Mouse (Mus musculus) hindbrain, embryonic 12.5 days (tissue): ENCODE measurements at regions not wholly inside any gene's neighbourhood (a gene's known extent, or its start where the extent isn't known, plus 50 kb on each side); places are given as distances from the start of the nearest gene placed in this dataset.
"Not testable (repeated sequence)": the region's sequence is repeated elsewhere in the genome, so short reads cannot be mapped to it uniquely, and the experiment has no call there.

Experiments used
- ATAC-seq: fragments of 200-750 bp; cut with Nextera tagmentation; 2 replicates; pipeline ENCODE4 v1.8.0; 2017; ENCODE audit warnings: moderate TSS enrichment; ENCODE audit not compliant: low FRiP score
- H3K27ac ChIP-seq: fragments of 300-500 bp; sonication (generic); 2 replicates; pipeline ENCODE4 v1.5.1; 2016; ENCODE audit warnings: mild to moderate bottlenecking
- H3K27me3 ChIP-seq: fragments of 300-500 bp; sonication (generic); 2 replicates; pipeline ENCODE4 v1.6.1; 2016; ENCODE audit warnings: mild to moderate bottlenecking
- H3K36me3 ChIP-seq: fragments of 300-500 bp; sonication (generic); 2 replicates; pipeline ENCODE4 v1.6.1; 2016; ENCODE audit warnings: mild to moderate bottlenecking
- H3K4me1 ChIP-seq: fragments of 300-500 bp; sonication (generic); 2 replicates; pipeline ENCODE4 v1.6.1; 2016
- H3K4me2 ChIP-seq: fragments of 300-500 bp; sonication (generic); replicated peaks from 2 replicates; pipeline ENCODE4 v1.6.1; 2016; ENCODE audit warnings: mild to moderate bottlenecking
- H3K4me3 ChIP-seq: fragments of 300-500 bp; sonication (generic); 2 replicates; pipeline ENCODE4 v1.5.1; 2016; ENCODE audit warnings: mild to moderate bottlenecking
- H3K9ac ChIP-seq: fragments of 300-500 bp; sonication (generic); 2 replicates; pipeline ENCODE4 v1.6.1; 2016; ENCODE audit warnings: mild to moderate bottlenecking, moderate library complexity
- H3K9me3 ChIP-seq: fragments of 300-500 bp; sonication (generic); replicated peaks from 2 replicates; pipeline ENCODE4 v1.6.1; 2016; ENCODE audit warnings: mild to moderate bottlenecking
- WGBS: fragments of 180-500 bp; shearing (Covaris S2); methylation state at CpG from one replicate; pipeline ENCODE4 v1.1.7; 2016; 5-methylcytosine and 5-hydroxymethylcytosine counted together
- microRNA-seq: library from miRNA; unstranded; fragments of <30 nt; microRNA quantifications from one replicate; pipeline ENCODE4, GENCODE M21; 2017

GRCm38 (mm10) chr10:126291765-126292164 lies 325.8 kb downstream of the Lrig3 start:
- Histone ChIP-seq H3K4me1 (no peaks in the 10 kb centered on the region), H3K36me3 (no peaks in the 10 kb centered on the region), H3K27me3 (no peaks in the 10 kb centered on the region), H3K4me3 (no peak overlapping the region), H3K9ac (no peak overlapping the region), H3K9me3 (no peaks in the 10 kb centered on the region), H3K27ac (no peak overlapping the region), H3K4me2 (no peak overlapping the region)
- ATAC-seq = no peak

- H3K4me1 ChIP-seq, H3K27ac ChIP-seq, ATAC-seq, H3K9me3 ChIP-seq, H3K36me3 ChIP-seq, H3K4me3 ChIP-seq, H3K4me2 ChIP-seq, H3K27me3 ChIP-seq, H3K9ac ChIP-seq: not testable (repeated sequence)
- 98% methylated on average over 5 of the region's 13 CpGs for WGBS
These were observed 319.1 kb downstream of the Lrig3 start for GRCm38 (mm10) chr10:126285096-126285495.

GRCm38 (mm10) chr10:126270376-126270775 lies 304.4 kb downstream of the Lrig3 start:
- ATAC-seq = no peak
- Histone ChIP-seq H3K4me2 (no peak overlapping the region), H3K9me3 (no peaks in the 10 kb centered on the region; the same call in 1 of the 2 replicates), H3K27me3 (no peaks in the 10 kb centered on the region), H3K36me3 (no peaks in the 10 kb centered on the region), H3K4me1 (no peaks in the 10 kb centered on the region), H3K27ac (no peak overlapping the region), H3K9ac (no peak overlapping the region), H3K4me3 (no peak overlapping the region)
- WGBS = 91% methylated on average over 12 of the region's 12 CpGs

- no peak overlapping the region for H3K9ac ChIP-seq
- WGBS = 97% methylated on average over 2 of the region's 2 CpGs
These were observed 301.5 kb downstream of the Lrig3 start for GRCm38 (mm10) chr10:126267321-126267998.

GRCm38 (mm10) chr10:126257171-126257570 lies 291.2 kb downstream of the Lrig3 start:
- Histone ChIP-seq H3K27ac (no peak overlapping the region), H3K9me3 (no peaks in the 10 kb centered on the region), H3K27me3 (no peaks in the 10 kb centered on the region), H3K4me3 (no peak overlapping the region), H3K9ac (no peak overlapping the region), H3K4me1 (no peaks in the 10 kb centered on the region), H3K36me3 (no peaks in the 10 kb centered on the region), H3K4me2 (no peak overlapping the region)
- no peak for ATAC-seq
- WGBS = 77% methylated on average over 8 of the region's 8 CpGs

More at GRCm38 (mm10) chr10:126267321-126267998, 301.5 kb downstream of the Lrig3 start:
- Histone ChIP-seq H3K9me3 (no peaks in the 10 kb centered on the region; the same call in 1 of the 2 replicates), H3K27me3 (no peaks in the 10 kb centered on the region), H3K4me1 (no peaks in the 10 kb centered on the region), H3K27ac (no peak overlapping the region), H3K4me3 (no peak overlapping the region), H3K36me3 (no peaks in the 10 kb centered on the region), H3K4me2 (no peak overlapping the region)
- ATAC-seq = no peak

GRCm38 (mm10) chr10:126254198-126254597 lies 288.2 kb downstream of the Lrig3 start:
- no peaks in the 10 kb centered on the region for H3K9me3 ChIP-seq
- no peaks in the 10 kb centered on the region for H3K4me1 ChIP-seq
- 90% methylated on average over 4 of the region's 4 CpGs for WGBS
- H3K27ac ChIP-seq = no peak overlapping the region
- H3K9ac ChIP-seq = no peak overlapping the region
- no peaks in the 10 kb centered on the region for H3K27me3 ChIP-seq
- ATAC-seq = no peak
- no peaks in the 10 kb centered on the region for H3K36me3 ChIP-seq
- no peak overlapping the region for H3K4me2 ChIP-seq
- no peak overlapping the region for H3K4me3 ChIP-seq

GRCm38 (mm10) chr10:126249176-126249575 lies 283.2 kb downstream of the Lrig3 start:
- Histone ChIP-seq H3K9ac (no peak overlapping the region), H3K4me2 (no peak overlapping the region), H3K4me3 (no peak overlapping the region), H3K27ac (no peak overlapping the region), H3K27me3 (no peaks in the 10 kb centered on the region), H3K4me1 (no peaks in the 10 kb centered on the region), H3K36me3 (no peaks in the 10 kb centered on the region), H3K9me3 (no peaks in the 10 kb centered on the region)
- WGBS = 66% methylated on average over 12 of the region's 12 CpGs
- ATAC-seq = no peak

GRCm38 (mm10) chr10:126243051-126243450 lies 277.1 kb downstream of the Lrig3 start:
- no peak for ATAC-seq
- 80% methylated on average over 7 of the region's 7 CpGs for WGBS
- H3K27ac ChIP-seq = no peak overlapping the region
- H3K36me3 ChIP-seq = no peaks in the 10 kb centered on the region
- no peak overlapping the region for H3K9ac ChIP-seq
- H3K27me3 ChIP-seq = no peaks in the 10 kb centered on the region
- no peaks in the 10 kb centered on the region for H3K4me1 ChIP-seq
- no peaks in the 10 kb centered on the region for H3K9me3 ChIP-seq
- no peak overlapping the region for H3K4me3 ChIP-seq
- H3K4me2 ChIP-seq = no peak overlapping the region

- 31% methylated on average over 4 of the region's 4 CpGs for WGBS
- no peak for ATAC-seq
- no peak overlapping the region for H3K27ac ChIP-seq
These were observed 273.6 kb downstream of the Lrig3 start for GRCm38 (mm10) chr10:126239536-126239935.

More at GRCm38 (mm10) chr10:126239536-126239935, 273.6 kb downstream of the Lrig3 start:
- Histone ChIP-seq H3K27me3 (no peaks in the 10 kb centered on the region), H3K4me1 (no peaks in the 10 kb centered on the region), H3K4me2 (no peak overlapping the region), H3K36me3 (no peaks in the 10 kb centered on the region), H3K4me3 (no peak overlapping the region), H3K9ac (no peak overlapping the region), H3K9me3 (no peaks in the 10 kb centered on the region)

Small RNAs in the stretch of these regions (microRNA-seq; reads per million reads assigned to microRNA genes)
- 8.1 reads per million, percentile 18 among the genes with 10 or more reads in this experiment for gene Mir378d
